Mouse (Mus musculus) kidney, adult 2 months (tissue): ENCODE measurements around the gene Enpp1.

Experiments used
- CTCF ChIP-seq: fragments of 200-500 bp; conservative IDR thresholded peaks from 2 replicates; pipeline ENCODE4 v1.5.1; 2011; ENCODE audit warnings: low read depth, mild to moderate bottlenecking, control low read depth, low read length, moderate library complexity, mixed read lengths; ENCODE audit not compliant: insufficient read depth, insufficient read length
- POLR2A ChIP-seq: fragments of 200-500 bp; IDR thresholded peaks from one replicate; pipeline ENCODE4 v1.6.1; 2011; ENCODE audit warnings: low read depth, low read length, control low read depth

DNA sequence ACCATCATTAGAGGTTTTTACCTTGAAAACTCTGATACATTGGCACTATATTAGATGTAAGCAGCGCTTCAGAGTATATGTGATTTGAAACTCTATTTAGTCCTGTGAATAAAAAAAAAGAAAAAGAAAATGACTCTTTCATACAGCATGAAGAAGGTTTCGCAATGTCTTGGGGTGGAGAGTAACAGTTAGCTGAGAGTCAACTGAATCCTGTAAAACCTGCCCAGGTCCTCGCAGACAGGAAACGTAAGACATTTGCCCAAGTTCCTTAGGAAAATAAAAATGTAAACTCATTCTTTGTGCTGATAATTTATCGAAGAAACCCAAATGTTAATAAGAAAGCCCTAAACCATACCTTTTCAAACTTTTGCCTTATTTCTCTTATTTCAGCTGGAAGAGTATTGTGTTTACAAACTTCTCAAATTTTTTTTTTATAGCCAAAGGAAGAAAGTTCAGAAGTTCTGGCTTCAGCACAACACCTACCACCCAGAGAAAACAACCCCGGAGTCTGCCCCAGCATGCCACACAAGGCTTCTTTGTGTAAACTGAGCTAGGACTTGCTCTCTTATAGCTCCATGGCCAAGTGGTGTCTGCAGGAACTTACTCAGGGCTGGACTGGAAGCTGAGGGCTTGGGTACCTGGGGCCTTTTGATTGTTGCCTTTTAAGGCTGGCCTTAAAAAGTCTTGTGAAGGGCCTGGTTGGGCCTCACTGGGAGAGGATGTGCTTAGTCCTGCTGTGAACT is 63.8 kb downstream of the Enpp1 start:
- TF ChIP-seq POLR2A (no peak), CTCF (no peak)
